Mouse (Mus musculus) v-Abl transformed pro-B cells (cell line): ENCODE data around the gene Pdlim5.

Experiments used
- in situ Hi-C, 2 experiments: fragments of 400-800 bp; cut with MboI; formaldehyde crosslinking; loops; one replicate each; pipeline ENCODE4 v1.15.1; 2025; ENCODE audit not compliant: unreplicated experiment in 2 of 2

The Pdlim5 gene

DNA sequence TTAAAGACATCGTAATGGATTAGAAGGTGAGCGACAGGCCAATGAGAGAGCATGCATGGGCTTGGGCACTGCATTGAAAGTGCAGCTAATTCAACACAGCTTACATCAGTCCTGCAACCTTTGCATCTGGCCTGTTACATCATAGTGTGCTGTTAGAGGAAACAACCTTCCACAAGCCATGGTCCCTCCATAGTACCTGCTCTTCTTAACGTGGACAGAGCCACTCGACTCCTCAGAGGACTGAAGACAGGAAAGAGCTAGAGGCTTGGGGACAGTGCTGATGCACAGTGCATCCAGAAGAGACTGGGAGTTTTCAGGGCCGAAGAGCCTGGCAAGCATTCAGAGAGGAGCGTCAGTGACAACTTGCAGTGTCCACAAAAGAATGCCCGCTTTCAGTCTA is 113.8 kb downstream of the Pdlim5 start:
- in situ Hi-C loops, result loop anchor here in 1 of 2 experiments (5.0 kb wide), 1 partner anchor 191 kb away; no protein-coding TSS in a partner anchor

DNA sequence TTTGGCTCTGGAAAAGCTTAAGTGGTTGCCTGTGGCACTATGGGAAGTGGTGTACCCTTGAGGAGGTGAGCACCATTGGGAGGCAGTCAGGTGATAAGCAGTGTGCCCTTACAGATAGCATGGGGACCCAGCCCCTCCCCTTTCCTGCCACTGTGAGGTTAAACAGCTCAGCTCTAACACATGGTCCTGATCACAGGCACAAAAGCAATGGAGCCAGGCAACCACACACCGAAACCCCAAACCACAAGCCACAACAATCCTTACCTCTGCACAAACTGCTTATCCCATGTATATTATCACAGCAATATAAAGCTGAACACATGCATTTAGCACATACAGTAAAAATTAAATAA is 114.4 kb downstream of the Pdlim5 start:
- in situ Hi-C loops, result loop anchor here in 1 of 2 experiments (5.0 kb wide), 1 partner anchor 191 kb away; no protein-coding TSS in a partner anchor

DNA sequence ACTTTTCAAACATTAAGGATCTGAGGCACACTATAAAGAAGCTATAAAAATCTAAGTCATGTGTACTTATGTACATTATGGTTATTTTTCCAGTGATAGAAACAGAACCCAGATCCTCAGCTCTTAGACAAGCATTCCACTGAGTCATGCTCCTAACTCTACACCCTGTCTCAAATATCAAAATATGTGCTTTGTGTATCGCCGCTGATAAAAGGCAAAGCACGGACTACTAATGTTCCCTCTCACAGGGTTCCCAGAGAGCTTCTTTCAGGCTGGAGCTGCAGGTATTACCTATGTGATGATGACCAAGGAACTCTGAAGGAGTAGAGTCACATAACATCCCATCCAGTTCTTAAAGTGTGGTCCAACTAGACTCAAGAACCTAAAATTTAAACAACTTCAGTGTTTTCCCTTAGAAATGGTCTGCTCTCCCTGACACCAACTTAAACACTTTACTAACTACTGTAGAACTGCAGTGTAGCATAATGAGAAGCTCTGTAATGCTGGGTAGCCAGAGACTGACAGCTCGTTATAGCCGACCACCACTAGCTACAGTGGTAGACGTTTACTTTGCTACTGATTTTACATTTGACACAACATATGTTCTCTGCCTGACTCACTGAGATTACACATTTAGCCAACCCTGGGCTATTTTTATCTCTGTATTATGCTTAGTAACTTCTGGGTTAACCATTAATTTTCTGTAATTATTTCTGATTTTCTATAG is 115.0 kb downstream of the Pdlim5 start:
- in situ Hi-C loops, result loop anchor here in 1 of 2 experiments (5.0 kb wide), 1 partner anchor 192 kb away; no protein-coding TSS in a partner anchor

DNA sequence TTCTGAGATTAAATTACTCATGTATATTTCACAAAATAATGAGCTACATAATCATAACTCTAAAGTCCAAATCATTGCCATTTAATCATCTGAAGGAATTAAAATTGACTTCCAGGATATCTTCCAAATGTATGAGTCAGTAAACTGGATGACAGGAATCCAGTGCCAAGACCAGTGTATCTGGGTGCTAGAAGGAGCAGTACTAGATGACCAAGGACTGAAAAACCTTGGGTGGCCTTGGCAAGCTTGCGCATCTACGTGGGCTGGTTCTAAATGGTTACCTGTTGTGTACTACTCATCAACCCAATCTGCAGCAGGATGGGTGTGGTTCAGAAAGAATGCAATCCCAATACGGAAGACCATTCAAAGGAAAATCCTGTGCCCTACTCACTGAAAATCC is 116.5 kb downstream of the Pdlim5 start:
- in situ Hi-C loops, result loop anchor here (5.0 to 10.0 kb wide), 2 partner anchors 414 to 417 kb away; no protein-coding TSS in a partner anchor

DNA sequence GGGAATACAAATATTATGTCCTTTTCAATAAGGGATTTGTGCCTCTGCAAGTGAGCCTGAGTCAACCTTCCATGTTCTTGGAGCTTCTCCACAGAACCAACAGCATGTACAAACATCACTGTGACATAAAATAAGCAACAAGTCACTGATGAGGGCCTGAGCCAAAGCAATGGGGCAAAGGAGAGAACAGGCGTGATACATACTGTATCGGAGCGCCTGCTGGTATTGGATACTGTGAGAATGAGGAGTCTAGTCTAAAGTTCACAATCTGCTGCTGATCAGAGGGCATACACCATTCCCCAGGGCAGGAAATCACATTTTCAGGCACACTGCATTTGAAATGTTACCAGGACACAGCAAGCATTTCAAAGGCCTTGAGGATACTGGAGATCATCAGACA is 119.0 kb downstream of the Pdlim5 start:
- in situ Hi-C loops, result loop anchor here (5.0 to 10.0 kb wide), 2 partner anchors 412 to 414 kb away; no protein-coding TSS in a partner anchor

DNA sequence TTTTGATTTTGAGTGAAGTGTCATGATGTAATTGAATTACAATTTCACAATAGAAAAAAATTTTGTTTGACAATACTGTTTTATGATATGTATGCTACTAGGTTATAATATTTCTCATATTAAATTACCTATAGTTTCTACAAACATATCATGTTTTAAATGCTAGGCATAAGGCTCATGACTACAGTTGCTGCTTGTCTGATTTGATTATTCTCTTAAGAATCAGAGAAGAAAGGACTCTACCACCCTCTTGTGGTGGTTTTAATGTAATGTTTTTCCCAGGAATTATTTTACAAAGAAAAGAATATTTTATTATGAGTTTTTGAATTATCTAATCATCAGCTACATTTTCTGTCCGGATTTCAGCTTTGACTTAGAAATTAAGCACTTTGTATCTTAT is 120.5 kb downstream of the Pdlim5 start:
- in situ Hi-C loops, result loop anchor here (5.0 to 10.0 kb wide), 2 partner anchors 410 to 413 kb away; no protein-coding TSS in a partner anchor

DNA sequence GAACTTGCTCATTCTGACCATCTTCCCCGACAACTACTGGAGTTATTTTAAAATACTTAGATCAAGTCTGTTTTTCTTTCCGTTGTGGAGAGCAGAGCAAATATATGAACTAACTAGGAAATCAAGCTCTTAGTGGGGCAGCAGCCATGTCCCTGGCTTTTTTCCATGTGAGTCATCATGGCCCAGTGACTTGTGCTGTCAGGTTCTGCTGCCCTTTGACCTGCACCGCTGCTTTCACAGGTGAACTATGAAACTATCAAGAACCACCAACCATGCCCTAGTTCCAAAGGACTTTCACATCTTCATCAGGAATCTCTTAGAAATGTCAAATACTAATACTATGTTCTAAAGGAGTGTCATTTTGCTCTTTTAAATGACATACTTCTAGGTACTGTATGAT is 121.0 kb downstream of the Pdlim5 start:
- in situ Hi-C loops, result loop anchor here in 1 of 2 experiments (10.0 kb wide), 1 partner anchor 410 kb away; no protein-coding TSS in a partner anchor

DNA sequence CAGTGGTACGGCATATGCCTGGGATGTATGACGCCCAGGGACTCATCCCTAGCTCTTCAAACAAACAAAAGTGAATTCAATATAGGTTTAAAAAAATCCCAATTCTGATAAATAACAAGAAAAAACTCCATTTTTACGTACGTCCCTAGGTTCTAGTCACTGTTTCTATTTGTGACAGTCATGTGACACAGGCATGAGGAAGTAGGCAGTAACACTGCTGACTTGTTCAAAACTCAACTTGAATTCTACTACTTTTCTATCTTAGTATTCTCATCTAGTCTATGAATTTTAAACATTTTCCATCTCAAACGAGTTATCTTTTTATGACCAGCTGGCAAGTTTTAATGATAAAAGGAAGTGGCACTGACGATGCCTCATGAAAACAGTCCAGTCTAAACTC is 122.2 kb downstream of the Pdlim5 start:
- in situ Hi-C loops, result loop anchor here in 1 of 2 experiments (10.0 kb wide), 1 partner anchor 408 kb away; no protein-coding TSS in a partner anchor

DNA sequence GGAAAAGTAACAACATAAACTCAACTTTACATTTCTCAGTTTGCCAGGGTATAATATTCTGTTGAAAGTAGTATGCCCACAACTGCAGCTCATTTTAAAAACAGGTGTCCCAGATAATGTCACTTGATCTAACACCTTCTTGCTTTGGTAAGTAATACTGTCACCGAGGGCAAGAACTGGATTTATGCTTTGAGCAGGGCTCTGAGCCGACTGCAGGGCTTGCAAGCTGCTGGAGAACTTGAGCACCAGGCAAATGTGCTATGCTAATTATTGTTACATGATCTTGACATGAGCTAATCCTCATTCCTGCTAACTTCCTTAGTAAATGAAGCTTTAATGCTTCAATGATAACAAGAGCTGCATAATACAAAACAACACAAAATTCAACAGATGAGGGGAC is 139.1 kb downstream of the Pdlim5 start:
- in situ Hi-C loops, result no loop called here

DNA sequence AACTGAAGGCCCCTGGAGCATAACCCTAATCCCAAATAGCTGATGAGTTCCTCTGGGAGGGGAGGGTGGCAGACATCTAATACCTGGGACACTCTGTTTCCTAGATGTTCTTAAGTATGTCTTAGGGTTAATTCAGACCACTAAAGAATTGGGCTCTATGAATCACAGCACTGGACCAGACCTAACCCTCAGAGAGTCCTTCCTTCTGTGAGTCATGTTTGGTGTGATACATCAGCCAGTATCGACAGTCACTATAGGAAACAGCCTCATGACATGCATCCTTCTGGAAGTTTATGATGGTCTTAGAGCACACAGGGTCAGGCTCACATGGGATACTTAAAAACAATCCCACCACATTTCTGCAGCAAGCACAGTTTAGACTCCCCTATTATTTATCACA is 143.4 kb downstream of the Pdlim5 start:
- in situ Hi-C loops, result no loop called here

DNA sequence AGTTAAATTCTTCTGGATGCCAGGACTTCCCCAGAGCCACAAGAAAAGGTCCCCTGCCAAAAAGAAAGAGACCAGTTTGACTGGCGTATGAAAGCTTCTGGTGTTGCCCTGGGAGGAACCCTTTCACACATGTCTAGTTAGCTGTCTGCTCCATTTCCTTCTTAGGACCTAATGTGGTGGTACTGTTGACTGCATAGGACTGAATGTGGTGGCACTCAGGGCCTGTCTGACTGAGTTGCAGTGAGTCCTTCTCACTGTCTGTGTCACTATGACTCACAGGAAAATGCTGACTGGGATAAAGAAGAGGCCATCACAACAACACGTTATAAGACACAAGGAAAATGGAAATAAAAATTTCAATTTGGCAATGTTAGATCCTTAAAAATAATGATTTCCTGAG is 146.0 kb downstream of the Pdlim5 start:
- in situ Hi-C loops, result no loop called here

DNA sequence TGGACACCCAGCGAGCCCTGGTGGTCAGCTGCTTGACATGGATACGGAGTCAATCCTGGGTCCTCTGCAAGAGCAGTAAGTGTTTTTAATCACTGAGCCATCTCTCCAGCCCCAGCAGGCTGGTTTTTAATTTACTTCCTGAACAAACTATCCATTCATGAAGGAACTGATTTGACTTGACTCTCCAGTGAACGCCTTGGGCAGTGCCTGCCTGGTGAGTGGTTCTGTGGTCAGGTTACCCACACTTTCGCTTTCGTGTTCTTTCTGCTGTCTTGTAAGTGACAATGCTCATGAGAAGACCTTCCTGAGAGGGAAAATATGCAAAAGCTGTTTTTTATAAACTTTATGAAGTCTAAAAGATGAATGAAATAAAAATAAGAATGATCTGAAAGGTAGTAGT is 152.2 kb downstream of the Pdlim5 start:
- in situ Hi-C loops, result no loop called here

DNA sequence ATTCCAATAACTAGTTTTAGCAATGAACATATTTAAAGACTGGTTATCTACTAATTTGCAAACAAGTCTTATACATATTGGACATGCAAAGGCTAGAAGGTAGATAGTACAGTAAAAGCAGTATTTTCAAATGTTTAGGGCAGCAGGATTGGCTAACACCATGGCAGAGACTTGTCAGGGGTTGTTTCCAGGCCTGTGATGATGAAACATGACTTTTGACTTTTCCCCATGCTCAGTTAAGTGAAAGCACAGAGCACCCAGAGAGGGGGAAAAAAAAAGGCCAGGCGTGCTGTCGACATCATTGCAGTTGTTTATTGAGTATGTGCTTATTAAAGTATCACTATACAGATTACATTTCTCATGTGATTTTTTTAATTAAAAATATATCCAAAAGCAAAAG is 156.2 kb downstream of the Pdlim5 start:
- in situ Hi-C loops, result no loop called here

DNA sequence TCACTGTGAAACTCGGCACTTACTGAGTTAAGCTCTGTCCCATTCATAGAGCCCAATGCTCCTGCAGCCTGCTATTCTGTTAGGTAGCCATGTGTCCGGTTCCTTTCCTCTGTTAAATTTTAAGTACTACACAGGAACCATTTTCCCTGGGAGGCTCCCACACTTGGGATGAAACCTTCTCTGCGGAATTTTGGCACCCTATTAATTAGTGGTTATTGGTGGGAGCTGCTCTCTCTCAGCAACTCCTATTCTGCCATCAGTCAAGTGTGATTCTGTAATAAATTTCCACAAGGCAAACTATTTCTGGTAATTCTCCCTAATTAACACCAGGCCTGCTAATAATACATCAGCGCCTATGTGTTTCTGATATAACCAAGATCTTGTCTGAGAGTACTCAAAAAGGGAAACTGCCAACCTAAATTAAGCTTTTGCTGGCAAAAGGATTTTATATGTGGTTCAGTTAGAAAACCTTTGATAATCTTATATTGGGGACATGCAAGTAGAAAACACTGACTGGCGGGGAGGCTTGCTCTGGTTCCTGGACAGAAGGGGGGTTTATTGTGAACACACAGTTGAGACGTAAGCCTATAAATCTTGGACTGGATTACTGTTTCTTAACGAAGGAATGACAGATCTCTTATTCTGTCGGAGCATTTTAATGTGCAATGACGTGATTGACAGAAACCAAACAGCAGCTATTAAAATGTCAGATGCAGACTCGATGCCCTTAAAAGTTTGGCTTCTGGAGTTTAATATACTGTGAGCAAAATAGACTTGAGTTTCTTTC is 157.0 kb downstream of the Pdlim5 start:
- in situ Hi-C loops, result no loop called here

DNA sequence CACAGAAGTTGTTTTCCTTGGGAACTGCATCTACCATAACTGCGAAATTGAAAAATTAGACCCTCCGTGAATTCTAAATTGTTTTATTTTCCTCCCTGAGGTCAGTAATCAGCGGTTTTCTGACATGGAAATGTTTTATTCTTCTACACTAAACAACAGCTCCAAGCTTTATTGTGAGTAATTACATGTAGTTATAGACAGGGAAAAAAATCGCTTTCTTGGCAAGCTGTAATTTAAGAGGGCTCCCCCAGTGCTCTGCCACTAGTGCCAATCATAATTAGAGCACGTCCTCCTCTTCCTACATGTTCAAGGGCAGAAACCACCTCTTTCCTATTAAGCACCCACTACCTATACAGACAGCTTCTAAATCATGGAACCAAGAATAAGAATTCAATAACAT is 157.9 kb downstream of the Pdlim5 start:
- in situ Hi-C loops, result no loop called here

DNA sequence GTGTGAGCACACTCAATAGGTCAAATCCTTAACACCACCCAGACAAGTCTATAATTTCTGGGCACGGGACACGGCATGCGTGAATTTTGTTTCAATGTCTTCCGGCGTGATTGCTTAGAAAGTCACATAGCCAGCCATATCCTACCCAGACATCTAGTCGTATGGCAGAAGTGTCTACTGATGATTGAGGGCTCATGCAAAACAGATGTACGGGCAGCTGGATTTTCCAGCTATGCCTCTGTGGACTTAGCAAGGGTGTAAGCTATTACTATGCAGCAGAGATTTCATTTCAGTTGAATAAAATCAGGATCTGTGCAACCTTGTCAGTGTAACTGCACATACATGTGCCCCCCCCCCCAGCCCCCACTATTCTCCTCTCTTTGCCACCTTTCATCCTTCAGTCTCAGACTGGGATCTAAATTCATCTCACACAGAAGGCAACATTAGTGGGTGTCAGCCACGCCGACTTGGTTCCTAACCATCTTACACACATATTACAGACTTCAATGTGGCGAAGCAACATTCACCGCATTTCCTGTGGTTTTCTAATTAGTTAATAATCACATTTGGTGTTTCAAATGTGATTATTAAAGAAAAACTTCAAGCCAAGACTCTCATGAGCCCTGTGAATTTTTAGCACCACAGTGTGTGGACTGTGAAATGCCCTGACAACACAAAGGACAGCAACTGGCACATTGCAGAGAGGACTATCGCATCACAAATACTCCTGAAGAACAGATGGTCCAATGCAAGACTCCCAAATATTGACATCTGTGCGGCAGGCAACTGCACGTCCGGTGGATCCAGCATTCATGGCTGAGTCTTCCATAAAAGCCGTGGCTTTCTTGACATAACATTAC is 161.7 kb downstream of the Pdlim5 start:
- in situ Hi-C loops, result no loop called here

DNA sequence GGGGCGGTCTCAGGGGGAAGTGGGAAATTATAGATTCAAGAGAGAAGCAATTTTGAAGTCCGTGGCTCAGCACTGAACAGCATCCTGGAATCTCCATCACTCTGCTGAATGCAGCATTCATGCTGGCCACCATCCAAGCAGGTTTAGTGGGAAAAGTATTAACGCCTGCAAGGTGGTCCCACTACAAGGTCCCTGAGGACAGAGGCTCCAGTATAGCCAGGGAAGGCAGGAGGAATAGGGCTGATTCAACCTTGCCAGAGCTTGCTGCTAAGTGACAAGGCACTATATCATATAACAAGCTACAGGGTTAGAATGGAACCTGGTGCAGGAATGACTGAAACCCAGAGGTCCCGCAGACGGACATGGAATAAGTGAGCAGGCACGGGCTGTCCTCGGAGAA is 166.8 kb downstream of the Pdlim5 start:
- in situ Hi-C loops, result no loop called here

DNA sequence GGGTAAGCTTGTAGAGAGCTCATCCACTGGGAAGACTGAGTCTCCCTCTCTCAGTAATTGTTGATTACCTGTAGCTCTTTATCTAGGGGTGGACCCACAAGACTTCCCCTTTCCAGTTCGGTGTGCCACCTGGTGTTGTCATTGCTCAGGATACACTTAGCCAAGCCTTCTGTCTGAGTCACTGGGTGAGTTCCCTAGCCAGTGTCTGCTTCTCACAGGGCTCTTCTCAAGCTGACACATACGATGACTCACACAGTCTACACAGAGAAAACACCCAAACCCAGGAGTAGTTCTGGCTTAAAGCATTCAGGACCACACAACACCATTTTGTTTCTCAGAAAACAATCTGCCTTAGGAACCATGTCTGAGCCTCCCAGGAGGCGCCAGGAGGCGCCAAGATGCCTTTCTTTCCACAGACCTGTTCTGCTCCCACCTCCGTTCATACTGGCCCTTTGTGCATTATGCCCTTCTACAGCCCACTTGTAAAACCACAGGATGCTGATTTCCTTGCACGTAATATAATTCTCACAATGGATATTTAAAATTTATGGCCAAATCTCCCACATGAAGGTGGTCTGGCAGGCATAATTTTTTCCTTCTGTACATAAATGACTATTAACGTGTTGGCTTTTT is 172.9 kb downstream of the Pdlim5 start:
- in situ Hi-C loops, result no loop called here

DNA sequence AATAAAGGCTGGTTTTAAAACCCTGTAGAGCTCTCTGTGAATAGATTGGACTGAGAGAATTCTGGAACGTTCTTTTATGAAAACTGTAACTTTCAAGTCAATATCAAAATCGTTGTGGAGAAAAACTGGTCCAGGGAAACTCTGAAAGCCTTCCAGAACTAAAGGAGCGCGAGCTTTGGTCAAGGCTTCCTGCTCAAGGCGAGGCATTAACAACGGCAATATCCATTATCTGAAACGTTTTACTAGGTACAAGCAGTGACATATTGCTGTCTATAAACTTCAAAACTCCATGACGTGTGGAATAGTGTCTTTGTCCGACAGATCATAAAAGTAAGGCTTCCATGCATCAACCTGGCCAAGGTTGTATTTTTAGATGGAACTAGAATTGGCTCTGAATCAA is 175.6 kb downstream of the Pdlim5 start:
- in situ Hi-C loops, result no loop called here

DNA sequence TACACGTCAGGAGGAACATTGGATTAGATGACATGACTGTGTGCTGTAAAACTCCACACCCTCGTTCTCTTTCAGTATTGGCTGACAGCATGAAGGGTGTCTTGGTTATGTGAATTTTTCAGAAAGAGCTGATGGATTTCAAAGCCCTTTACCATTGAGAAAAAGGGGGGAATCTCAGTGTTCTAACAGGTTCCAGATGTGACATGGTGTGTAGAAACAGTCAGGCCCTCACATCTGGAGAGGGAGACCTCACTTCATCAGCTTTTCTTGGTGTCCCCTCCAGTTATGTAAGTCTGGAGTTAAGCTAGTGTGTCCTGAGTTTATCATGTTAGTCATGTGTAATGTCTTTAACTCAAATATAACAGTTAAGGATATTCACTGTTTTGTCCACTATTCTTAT is 182.7 kb downstream of the Pdlim5 start:
- in situ Hi-C loops, result no loop called here
